Comparison of ENCODE assay signal across 15 mouse cellular contexts in the genomic region with DNA sequence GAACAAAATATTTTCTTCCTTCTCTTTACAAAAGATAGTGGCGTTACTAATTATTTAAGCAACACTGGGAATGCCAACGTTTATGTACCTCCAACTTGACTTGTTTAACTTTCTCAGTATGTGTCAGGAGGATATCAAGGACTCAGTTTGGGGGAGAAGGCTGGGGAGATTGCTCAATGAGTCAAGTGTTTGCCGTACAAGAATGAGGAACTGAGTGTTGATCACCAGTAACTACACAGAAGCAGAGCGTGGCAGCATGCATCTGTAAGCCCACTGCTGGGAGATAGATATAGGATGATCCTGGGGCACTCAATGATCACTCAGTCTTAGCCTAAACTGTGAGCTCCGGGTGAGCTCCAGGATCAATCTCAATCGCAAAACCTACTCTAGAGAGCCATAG.
"Had no signal": no experiment of that assay in that cellular context is flagged by ENCODE, and none has a peak within 500 bp of the region (broad histone marks: within the 10 kb centered on the region; RNA-seq: fewer than 3 reads in every experiment).

No protein-coding gene starts in this region.

- H3K9me3 ChIP-seq: limb, embryonic 13.5 days; liver, embryonic 15.5 days; megakaryocyte, embryonic 14.5 days; midbrain, embryonic 12.5 days; neural tube, embryonic 15.5 days had no signal

- H3K36me3 ChIP-seq: limb, embryonic 13.5 days; liver, embryonic 15.5 days; midbrain, embryonic 12.5 days; neural tube, embryonic 15.5 days had no signal

- H3K27ac ChIP-seq: layer of hippocampus, adult 2 months; limb, embryonic 13.5 days; liver, embryonic 15.5 days; midbrain, embryonic 12.5 days; neural tube, embryonic 15.5 days had no signal

- H3K27me3 ChIP-seq: limb, embryonic 13.5 days; liver, embryonic 15.5 days; megakaryocyte, embryonic 14.5 days; midbrain, embryonic 12.5 days; neural tube, embryonic 15.5 days had no signal

- H3K9ac ChIP-seq: limb, embryonic 13.5 days; liver, embryonic 15.5 days; midbrain, embryonic 12.5 days; neural tube, embryonic 15.5 days had no signal

- H3K4me3 ChIP-seq: layer of hippocampus, adult 2 months; limb, embryonic 13.5 days; liver, embryonic 15.5 days; megakaryocyte, embryonic 14.5 days; midbrain, embryonic 12.5 days; myocyte; neural tube, embryonic 15.5 days had no signal

- H3K4me1 ChIP-seq: limb, embryonic 13.5 days; liver, embryonic 15.5 days; midbrain, embryonic 12.5 days; neural tube, embryonic 15.5 days had no signal

- DNase-seq: kidney, adult 18-20 months; kidney, postnatal 10 days; kidney, postnatal 4 days; left cerebral cortex, postnatal 4 days; lung, adult 2 months; lung, postnatal 14 days; thymus, adult 18-20 months; thymus, postnatal 25 days had no signal

- H3K4me2 ChIP-seq: limb, embryonic 13.5 days; liver, embryonic 15.5 days; midbrain, embryonic 12.5 days; neural tube, embryonic 15.5 days had no signal
